Mouse (Mus musculus) gastrocnemius, postnatal 10 days (tissue): Measurements from ENCODE around the gene Mapkapk3. TPM values are rescaled to one million over a fixed set of nuclear protein-coding genes. Genes with fewer than 3 reads are reported as not detected.
A peak's percentile ranks its signal among the peaks of the same experiment; 100 is the strongest.
"Not testable (repeated sequence)": the region's sequence is repeated elsewhere in the genome, so short reads cannot be mapped to it uniquely, and the experiment has no call there.

ENCODE experiments used
- DNase-seq: peaks from one replicate; pipeline ENCODE4 v3.0.0; 2021; ENCODE audit warnings: mixed read lengths
- total RNA-seq, 2 experiments: library from RNA; stranded (reverse); gene quantifications; 2 replicates each; pipeline ENCODE4 v1.2.3; 2021

Gene Mapkapk3
- total RNA-seq, 2 experiments from 2014 or later, result 11.0 to 14.4 TPM

- DNase-seq, result peak; percentile 82
These were observed 18.2 kb upstream of the Mapkapk3 start for GRCm38 (mm10) chr9:107307886-107308285.

- DNase-seq, result no peak
These were observed 17.6 kb upstream of the Mapkapk3 start for GRCm38 (mm10) chr9:107307099-107307872.

- not testable (repeated sequence) for DNase-seq
These were observed 17.0 kb upstream of the Mapkapk3 start for GRCm38 (mm10) chr9:107306673-107307072.

- peak; percentile 36 for DNase-seq
These were observed 16.2 kb upstream of the Mapkapk3 start for GRCm38 (mm10) chr9:107305601-107306542.

GRCm38 (mm10) chr9:107305012-107305411 lies 15.3 kb upstream of the Mapkapk3 start:
- DNase-seq, result no peak

- no peak for DNase-seq
These were observed 14.7 kb upstream of the Mapkapk3 start for GRCm38 (mm10) chr9:107304383-107304782.

GRCm38 (mm10) chr9:107303900-107304299 lies 14.2 kb upstream of the Mapkapk3 start:
- no peak for DNase-seq

GRCm38 (mm10) chr9:107303121-107303820 lies 13.6 kb upstream of the Mapkapk3 start:
- DNase-seq, result no peak

- no peak for DNase-seq
These were observed 12.9 kb upstream of the Mapkapk3 start for GRCm38 (mm10) chr9:107302592-107302991.

GRCm38 (mm10) chr9:107301554-107302331 lies 12.1 kb upstream of the Mapkapk3 start:
- no peak for DNase-seq

- no peak for DNase-seq
These were observed 10.7 kb upstream of the Mapkapk3 start for GRCm38 (mm10) chr9:107300224-107300973.

GRCm38 (mm10) chr9:107299783-107300182 lies 10.1 kb upstream of the Mapkapk3 start:
- DNase-seq, result no peak

GRCm38 (mm10) chr9:107298876-107299275 lies 9.2 kb upstream of the Mapkapk3 start:
- no peak for DNase-seq

GRCm38 (mm10) chr9:107298059-107298780 lies 8.5 kb upstream of the Mapkapk3 start:
- no peak for DNase-seq

- no peak for DNase-seq
These were observed 8.0 kb upstream of the Mapkapk3 start for GRCm38 (mm10) chr9:107297658-107298057.

GRCm38 (mm10) chr9:107297059-107297458 lies 7.4 kb upstream of the Mapkapk3 start:
- DNase-seq, result no peak

- DNase-seq, result peak; percentile 85
These were observed 6.9 kb upstream of the Mapkapk3 start for GRCm38 (mm10) chr9:107296501-107296965.

- no peak for DNase-seq
These were observed 6.4 kb upstream of the Mapkapk3 start for GRCm38 (mm10) chr9:107296041-107296440.

- DNase-seq, result no peak
These were observed 6.2 kb upstream of the Mapkapk3 start, which contains the start of gene Cish for GRCm38 (mm10) chr9:107296016-107296040. Cish (plus strand) TSS chr9:107296026.

- DNase-seq, result no peak
These were observed 5.9 kb upstream of the Mapkapk3 start for GRCm38 (mm10) chr9:107295616-107296015.

GRCm38 (mm10) chr9:107294249-107294648 lies 4.6 kb upstream of the Mapkapk3 start:
- DNase-seq, result peak; percentile 85
